Mouse (Mus musculus) MEL (cell line): ENCODE data around the gene Atxn7l1. TPM values are rescaled to one million over a fixed set of nuclear protein-coding genes. Genes with fewer than 3 reads are reported as not detected.

Experiments used
- DNase-seq: peaks from one replicate; pipeline ENCODE4 v3.0.0; 2011; ENCODE audit warnings: low read depth, low spot score
- H3K27ac ChIP-seq: 2 replicates; pipeline ENCODE4 v1.5.1; 2012; ENCODE audit warnings: low read depth, mild to moderate bottlenecking, control low read depth, low read length, moderate library complexity; ENCODE audit not compliant: control insufficient read depth
- H3K27me3 ChIP-seq, 2 experiments: fragments of 150-350 bp in 1 of 2; sonication (generic) in 1 of 2; 2 replicates each; pipeline ENCODE4 v1.6.1; 2012; ENCODE audit warnings: low read length in 2 of 2, mild to moderate bottlenecking in 2 of 2, improper control_type of control experiment in 1 of 2, moderate library complexity in 1 of 2; ENCODE audit not compliant: insufficient read depth in 2 of 2, control insufficient read depth in 1 of 2
- H3K36me3 ChIP-seq, 2 experiments: 2 replicates each; pipeline ENCODE4 v1.6.1; 2012 to 2014; ENCODE audit warnings: low read length in 2 of 2, improper control_type of control experiment in 1 of 2, inconsistent platforms in 1 of 2, mild to moderate bottlenecking in 1 of 2; ENCODE audit not compliant: insufficient read depth in 2 of 2, control insufficient read depth in 1 of 2
- H3K4me1 ChIP-seq, 2 experiments: fragments of 150-350 bp in 1 of 2; sonication (generic) in 1 of 2; 2 replicates each; pipeline ENCODE4 v1.6.1; 2012; ENCODE audit warnings: low read length in 2 of 2, improper control_type of control experiment in 1 of 2, mild to moderate bottlenecking in 1 of 2; ENCODE audit not compliant: insufficient read depth in 2 of 2, control insufficient read depth in 1 of 2
- H3K4me3 ChIP-seq, 2 experiments: fragments of 150-350 bp in 1 of 2; sonication (generic) in 1 of 2; 2 replicates each; pipeline ENCODE4 v1.5.1; 2012; ENCODE audit warnings: low read depth in 2 of 2, low read length in 2 of 2, mild to moderate bottlenecking in 2 of 2, moderate library complexity in 2 of 2, control low read depth in 1 of 2, improper control_type of control experiment in 1 of 2; ENCODE audit not compliant: control insufficient read depth in 1 of 2, insufficient read depth in 1 of 2
- H3K79me2 ChIP-seq: 2 replicates; pipeline ENCODE4 v1.6.1; 2012; ENCODE audit warnings: mild to moderate bottlenecking, low read length, moderate library complexity; ENCODE audit not compliant: control insufficient read depth, poor library complexity, insufficient read depth
- H3K9ac ChIP-seq: 2 replicates; pipeline ENCODE4 v1.6.1; 2012; ENCODE audit warnings: low read depth, mild to moderate bottlenecking, control low read depth, low read length, moderate library complexity; ENCODE audit not compliant: control insufficient read depth, poor library complexity, severe bottlenecking
- H3K9me3 ChIP-seq: fragments of 150-350 bp; sonication (generic); replicated peaks from 2 replicates; pipeline ENCODE4 v1.6.1; 2012; ENCODE audit warnings: mild to moderate bottlenecking, low read length, improper control_type of control experiment, moderate library complexity; ENCODE audit not compliant: insufficient read depth
- BHLHE40 ChIP-seq: IDR thresholded peaks from 2 replicates; pipeline ENCODE4 v1.6.1; 2012; ENCODE audit warnings: low read depth, mild to moderate bottlenecking, inconsistent platforms, low read length, improper control_type of control experiment, borderline replicate concordance
- CHD2 ChIP-seq: IDR thresholded peaks from 2 replicates; pipeline ENCODE4 v1.6.1; 2011; ENCODE audit warnings: low read length, improper control_type of control experiment
- ELF1 ChIP-seq: IDR thresholded peaks from 2 replicates; pipeline ENCODE4 v1.6.1; 2014; ENCODE audit warnings: low read depth, mild to moderate bottlenecking, inconsistent platforms, low read length, improper control_type of control experiment, moderate library complexity
- EP300 ChIP-seq, 2 experiments: IDR thresholded peaks; 2 replicates each; pipeline ENCODE4 v1.6.1; 2011; ENCODE audit warnings: improper control_type of control experiment in 2 of 2, low read length in 2 of 2, low read depth in 1 of 2, mild to moderate bottlenecking in 1 of 2
- HCFC1 ChIP-seq: IDR thresholded peaks from 2 replicates; pipeline ENCODE4 v1.6.1; 2012; ENCODE audit warnings: low read depth, mild to moderate bottlenecking, inconsistent platforms, low read length, improper control_type of control experiment, moderate library complexity
- JUND ChIP-seq: IDR thresholded peaks from 2 replicates; pipeline ENCODE4 v1.6.1; 2011; ENCODE audit warnings: low read depth, mild to moderate bottlenecking, improper control_type of control experiment, low read length
- MAFK ChIP-seq: IDR thresholded peaks from 2 replicates; pipeline ENCODE4 v1.6.1; 2011; ENCODE audit warnings: low read depth, mild to moderate bottlenecking, low read length, improper control_type of control experiment, borderline replicate concordance
- MEF2A ChIP-seq: IDR thresholded peaks from 2 replicates; pipeline ENCODE4 v1.6.1; 2014; ENCODE audit warnings: low read depth, mild to moderate bottlenecking, inconsistent platforms, low read length, improper control_type of control experiment; ENCODE audit not compliant: poor library complexity, insufficient replicate concordance, severe bottlenecking; ENCODE audit errors: extremely low read depth
- MYC ChIP-seq: IDR thresholded peaks from 2 replicates; pipeline ENCODE4 v1.6.1; 2011; ENCODE audit warnings: low read depth, mild to moderate bottlenecking, low read length, improper control_type of control experiment, moderate library complexity
- NRF1 ChIP-seq: IDR thresholded peaks from 2 replicates; pipeline ENCODE4 v1.6.1; 2014; ENCODE audit warnings: low read depth, mild to moderate bottlenecking, inconsistent platforms, low read length, improper control_type of control experiment, moderate library complexity; ENCODE audit not compliant: poor library complexity, insufficient read depth, severe bottlenecking
- POLR2A ChIP-seq, 2 experiments: IDR thresholded peaks; 2 replicates each; pipeline ENCODE4 v1.6.1; 2011 to 2012; ENCODE audit warnings: low read length in 2 of 2, mild to moderate bottlenecking in 2 of 2, control low read depth in 1 of 2, improper control_type of control experiment in 1 of 2, low read depth in 1 of 2, moderate library complexity in 1 of 2; ENCODE audit not compliant: control insufficient read depth in 1 of 2, insufficient read depth in 1 of 2, poor library complexity in 1 of 2
- RCOR1 ChIP-seq: IDR thresholded peaks from 2 replicates; pipeline ENCODE4 v1.6.1; 2012; ENCODE audit warnings: low read depth, mild to moderate bottlenecking, inconsistent platforms, low read length, improper control_type of control experiment
- SIN3A ChIP-seq: IDR thresholded peaks from 2 replicates; pipeline ENCODE4 v1.6.1; 2012; ENCODE audit warnings: low read length, improper control_type of control experiment, inconsistent platforms
- SMC3 ChIP-seq: IDR thresholded peaks from 2 replicates; pipeline ENCODE4 v1.6.1; 2011; ENCODE audit warnings: low read depth, low read length, improper control_type of control experiment
- TAL1 ChIP-seq: IDR thresholded peaks from 2 replicates; pipeline ENCODE4 v1.6.1; 2012; ENCODE audit warnings: mild to moderate bottlenecking, inconsistent platforms, low read length, moderate library complexity, mixed read lengths
- TBP ChIP-seq: IDR thresholded peaks from 2 replicates; pipeline ENCODE4 v1.8.0; 2011; ENCODE audit warnings: low read depth, low read length, improper control_type of control experiment
- UBTF ChIP-seq: IDR thresholded peaks from 2 replicates; pipeline ENCODE4 v1.6.1; 2012; ENCODE audit warnings: low read depth, mild to moderate bottlenecking, inconsistent platforms, low read length, improper control_type of control experiment, moderate library complexity, borderline replicate concordance; ENCODE audit not compliant: insufficient read depth
- USF1 ChIP-seq: IDR thresholded peaks from 2 replicates; pipeline ENCODE4 v1.6.1; 2014; ENCODE audit warnings: low read depth, mild to moderate bottlenecking, inconsistent platforms, low read length, improper control_type of control experiment, moderate library complexity
- USF2 ChIP-seq, 2 experiments: IDR thresholded peaks; 2 replicates each; pipeline ENCODE4 v1.6.1; 2011 to 2012; ENCODE audit warnings: improper control_type of control experiment in 2 of 2, low read length in 2 of 2, borderline replicate concordance in 1 of 2, inconsistent platforms in 1 of 2, low read depth in 1 of 2, mild to moderate bottlenecking in 1 of 2; ENCODE audit not compliant: insufficient read depth in 1 of 2
- ZC3H11A ChIP-seq: IDR thresholded peaks from 2 replicates; pipeline ENCODE4 v1.6.1; 2012; ENCODE audit warnings: low read depth, mild to moderate bottlenecking, inconsistent platforms, low read length, improper control_type of control experiment
- ZKSCAN1 ChIP-seq: IDR thresholded peaks from 2 replicates; pipeline ENCODE4 v1.6.1; 2012; ENCODE audit warnings: low read depth, mild to moderate bottlenecking, inconsistent platforms, low read length, improper control_type of control experiment, moderate library complexity
- ZMIZ1 ChIP-seq: IDR thresholded peaks from 2 replicates; pipeline ENCODE4 v1.6.1; 2012; ENCODE audit warnings: low read depth, mild to moderate bottlenecking, inconsistent platforms, low read length, improper control_type of control experiment, moderate library complexity
- ZNF384 ChIP-seq: IDR thresholded peaks from 2 replicates; pipeline ENCODE4 v1.6.1; 2012; ENCODE audit warnings: low read depth, mild to moderate bottlenecking, inconsistent platforms, low read length, improper control_type of control experiment
- polyA plus RNA-seq, 2 experiments: library from polyadenylated mRNA; stranded (reverse) in 1 of 2; unstranded in 1 of 2; fragments of >175 nt in 1 of 2; fragments of >200 nt in 1 of 2; gene quantifications; 2 replicates each; pipeline versions ENCODE4 v1.2.1 to v1.2.4; 2012; ENCODE audit warnings: low replicate concordance in 2 of 2, low read depth in 1 of 2; ENCODE audit not compliant: insufficient read length in 2 of 2, insufficient read depth in 1 of 2, missing spikeins in 1 of 2
- total RNA-seq: library from RNA; depleted of rRNA; stranded (reverse); fragments of 300-350 nt; gene quantifications from 2 replicates; pipeline ENCODE4 v1.2.3, GENCODE M21; 2012

The Atxn7l1 gene
- total and polyA plus RNA-seq, 3 experiments: 11.6 to 50.3 TPM; not detected in 1

DNA sequence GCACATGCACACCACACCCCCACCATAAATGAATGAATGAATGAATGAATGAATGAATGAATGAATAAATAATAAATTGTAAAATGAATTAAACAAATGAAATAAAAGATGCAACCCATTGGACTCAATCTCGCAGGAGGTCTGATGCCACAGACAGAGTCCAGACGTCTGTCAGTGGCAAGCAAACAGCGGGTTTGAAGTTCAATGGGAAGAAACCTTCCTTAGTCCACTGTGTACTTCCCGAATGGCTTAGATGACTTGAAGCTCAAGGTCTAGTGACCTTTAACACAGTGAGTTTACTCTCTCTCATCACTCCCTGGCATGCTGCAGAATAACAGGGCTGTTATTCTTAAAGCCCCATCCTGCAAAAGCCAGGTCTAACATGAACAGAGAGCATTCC lies 57.8 kb downstream of the Atxn7l1 start:
- Histone ChIP-seq H3K36me3 (no peaks in the 10 kb centered on the region; a peak in 1 of 4 replicates), H3K9ac (no peak overlapping the region), H3K4me1 (no peaks in the 10 kb centered on the region), H3K9me3 (no peaks in the 10 kb centered on the region), H3K27ac (no peak overlapping the region), H3K27me3 (no peaks in the 10 kb centered on the region), H3K79me2 (no peaks in the 10 kb centered on the region), H3K4me3 (no peak overlapping the region)
- TF ChIP-seq MYC (no peak), ZKSCAN1 (no peak), USF1 (no peak), SMC3 (no peak), SIN3A (no peak), ZC3H11A (no peak), ZNF384 (no peak), MAFK (no peak), BHLHE40 (no peak), MEF2A (no peak), POLR2A (IDR thresholded peaks at IDR 0.05; ENCODE audit: control insufficient read depth in 1 of 2, insufficient read depth in 1 of 2, low read depth in 1 of 2, low read length in 2 of 2, poor library complexity in 1 of 2) (no peak)
- no peak for DNase-seq

DNA sequence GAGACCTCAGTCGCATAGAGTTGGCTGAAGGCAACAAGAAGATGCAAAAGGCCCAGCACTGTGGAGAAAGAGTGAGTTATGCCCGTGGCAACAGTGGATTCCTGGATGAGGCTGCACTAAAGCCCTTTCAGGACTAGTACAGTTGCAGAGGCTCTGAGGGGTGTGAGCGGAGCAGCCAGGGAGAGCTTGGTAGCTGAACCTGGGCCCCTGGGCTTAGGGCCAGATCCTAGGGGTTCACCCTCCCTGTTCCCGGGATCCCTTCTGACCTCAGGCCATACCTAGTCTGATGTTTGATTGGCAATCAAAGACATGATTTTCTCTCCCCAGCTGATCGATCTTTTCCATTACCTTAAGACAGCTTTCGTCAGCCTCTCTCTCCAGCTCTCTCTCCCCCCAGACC lies 58.8 kb downstream of the Atxn7l1 start:
- H3K9me3 ChIP-seq: no peaks in the 10 kb centered on the region
- H3K4me1 ChIP-seq: no peaks in the 10 kb centered on the region
- no peak for DNase-seq
- no peak overlapping the region for H3K9ac ChIP-seq
- no peak overlapping the region for H3K4me3 ChIP-seq
- peaks cover 0 to 2% of the 10 kb centered on the region in 2 experiments; a peak in 1 of 4 replicates for H3K36me3 ChIP-seq
- no peaks in the 10 kb centered on the region for H3K79me2 ChIP-seq
- TF ChIP-seq EP300 (IDR thresholded peaks at IDR 0.05; ENCODE audit: low read depth in 1 of 2, low read length in 2 of 2) (no peak), NRF1 (no peak), ELF1 (no peak), UBTF (no peak), ZC3H11A (no peak), SMC3 (no peak), CHD2 (no peak), TAL1 (no peak), RCOR1 (no peak), USF2 (IDR thresholded peaks at IDR 0.05; ENCODE audit: borderline replicate concordance in 1 of 2, insufficient read depth in 1 of 2, low read depth in 1 of 2, low read length in 2 of 2) (no peak), ZMIZ1 (no peak), TBP (no peak), HCFC1 (no peak), JUND (no peak)
- no peaks in the 10 kb centered on the region for H3K27me3 ChIP-seq
- no peak overlapping the region for H3K27ac ChIP-seq
